Mouse (Mus musculus) intestine, embryonic 16.5 days (tissue): ENCODE data around the gene Cass4. TPM values are rescaled to one million over a fixed set of nuclear protein-coding genes. Genes with fewer than 3 reads are reported as not detected.

ENCODE experiments used
- ATAC-seq: fragments of 200-750 bp; cut with Nextera tagmentation; 2 replicates; pipeline ENCODE4 v1.8.0; 2017; ENCODE audit warnings: moderate TSS enrichment, moderate library complexity
- H3K27ac ChIP-seq: fragments of 300-500 bp; sonication (generic); 2 replicates; pipeline ENCODE4 v1.5.1; 2014; ENCODE audit warnings: mild to moderate bottlenecking, low read length
- H3K27me3 ChIP-seq: fragments of 300-500 bp; sonication (generic); replicated peaks from 2 replicates; pipeline ENCODE4 v1.6.1; 2014; ENCODE audit warnings: low read length, control low read depth, mixed read lengths; ENCODE audit not compliant: control insufficient read depth, insufficient read depth
- H3K36me3 ChIP-seq: fragments of 300-500 bp; sonication (generic); 2 replicates; pipeline ENCODE4 v1.6.1; 2014; ENCODE audit warnings: low read length, control low read depth; ENCODE audit not compliant: control insufficient read depth, insufficient read depth
- H3K4me1 ChIP-seq: fragments of 300-500 bp; sonication (generic); 2 replicates; pipeline ENCODE4 v1.6.1; 2014; ENCODE audit warnings: low read length, control low read depth, mixed read lengths; ENCODE audit not compliant: control insufficient read depth, insufficient read depth
- H3K4me2 ChIP-seq: fragments of 300-500 bp; sonication (generic); 2 replicates; pipeline ENCODE4 v1.6.1; 2014; ENCODE audit warnings: low read depth, low read length, control low read depth
- H3K4me3 ChIP-seq: fragments of 300-500 bp; sonication (generic); 2 replicates; pipeline ENCODE4 v1.5.1; 2014; ENCODE audit warnings: mild to moderate bottlenecking, low read length
- H3K9ac ChIP-seq: fragments of 300-500 bp; sonication (generic); 2 replicates; pipeline ENCODE4 v1.6.1; 2014; ENCODE audit warnings: low read depth, low read length
- H3K9me3 ChIP-seq: fragments of 300-500 bp; sonication (generic); 2 replicates; pipeline ENCODE4 v1.6.1; 2016; ENCODE audit warnings: low read length, control low read depth; ENCODE audit not compliant: control insufficient read depth
- WGBS: fragments of 180-500 bp; shearing (Covaris S2); extraction: QIAGEN DNeasy Blood & Tissue Kit; methylation state at CpG from one replicate; pipeline ENCODE4 v1.1.7; 2014; 5-methylcytosine and 5-hydroxymethylcytosine counted together
- polyA plus RNA-seq: library from polyadenylated mRNA; unstranded; fragments of >200 nt; fragmentation: Nextera tagmentation; extraction: Ambion mirVana; gene quantifications from 2 replicates; pipeline ENCODE4 v1.2.1, GENCODE M21; 2015

Cass4 gene
- polyA plus RNA-seq, 1 experiment from 2014 or later, result 0.17 TPM

- H3K9ac ChIP-seq, result no peak overlapping the region
- no peak for ATAC-seq
- H3K9me3 ChIP-seq, result no peaks in the 10 kb centered on the region
Observed at GRCm38 (mm10) chr2:172466427-172467132, 73.0 kb downstream of the Cass4 start.

GRCm38 (mm10) chr2:172467206-172467605 lies 73.6 kb downstream of the Cass4 start:
- H3K4me2 ChIP-seq, result no peak overlapping the region
- WGBS, result 90% methylated on average over 5 of the region's 5 CpGs
- no peak overlapping the region for H3K9ac ChIP-seq
- no peak overlapping the region for H3K4me3 ChIP-seq
- ATAC-seq, result no peak
- H3K36me3 ChIP-seq, result peaks cover 18% of the 10 kb centered on the region
- no peaks in the 10 kb centered on the region for H3K27me3 ChIP-seq
- H3K27ac ChIP-seq, result no peak overlapping the region
- H3K9me3 ChIP-seq, result no peaks in the 10 kb centered on the region
- no peaks in the 10 kb centered on the region for H3K4me1 ChIP-seq

More at GRCm38 (mm10) chr2:172466427-172467132, 73.0 kb downstream of the Cass4 start:
- Histone ChIP-seq H3K4me1 (no peaks in the 10 kb centered on the region), H3K36me3 (peaks cover 18% of the 10 kb centered on the region), H3K4me2 (no peak overlapping the region), H3K4me3 (no peak overlapping the region), H3K27ac (no peak overlapping the region), H3K27me3 (no peaks in the 10 kb centered on the region)
- WGBS, result 89% methylated on average over 11 of the region's 11 CpGs

GRCm38 (mm10) chr2:172468346-172468819 lies 74.8 kb downstream of the Cass4 start:
- H3K27ac ChIP-seq, result no peak overlapping the region
- H3K36me3 ChIP-seq, result peaks cover 15% of the 10 kb centered on the region
- no peak overlapping the region for H3K4me3 ChIP-seq
- H3K9me3 ChIP-seq, result no peaks in the 10 kb centered on the region
- H3K4me2 ChIP-seq, result no peak overlapping the region
- WGBS, result 83% methylated on average over 11 of the region's 11 CpGs
- peaks cover 4% of the 10 kb centered on the region; the same call in 1 of the 2 replicates for H3K4me1 ChIP-seq
- no peak overlapping the region for H3K9ac ChIP-seq
- H3K27me3 ChIP-seq, result no peaks in the 10 kb centered on the region
- no peak for ATAC-seq

- WGBS, result 89% methylated on average over 11 of the region's 11 CpGs
- Histone ChIP-seq H3K4me3 (no peak within 1 kb of the TSS), H3K36me3 (peaks cover 11% of the 10 kb centered on the region), H3K9me3 (no peaks in the 10 kb centered on the region), H3K9ac (no peak within 1 kb of the TSS), H3K4me2 (no peak within 1 kb of the TSS), H3K27ac (peak within 1 kb of the TSS; percentile 48; the same call in 1 of the 2 replicates), H3K27me3 (no peaks in the 10 kb centered on the region), H3K4me1 (peaks cover 8% of the 10 kb centered on the region; the same call in 1 of the 2 replicates)
- no peak for ATAC-seq
Observed at GRCm38 (mm10) chr2:172472318-172472717, 78.7 kb downstream of the Cass4 start, which contains the start of gene Fam209. Gene Fam209, plus strand, starts transcription at chr2:172472520.

- no peak overlapping the region for H3K27ac ChIP-seq
- ATAC-seq, result peak; percentile 42; the same call in 1 of the 2 replicates
Observed at GRCm38 (mm10) chr2:172473591-172473990, 80.0 kb downstream of the Cass4 start.

GRCm38 (mm10) chr2:172474970-172475369 lies 81.4 kb downstream of the Cass4 start:
- Histone ChIP-seq H3K4me2 (no peak overlapping the region), H3K36me3 (no peaks in the 10 kb centered on the region), H3K27ac (no peak overlapping the region), H3K9me3 (no peaks in the 10 kb centered on the region), H3K4me3 (no peak overlapping the region), H3K4me1 (peaks cover 8% of the 10 kb centered on the region; the same call in 1 of the 2 replicates), H3K9ac (no peak overlapping the region), H3K27me3 (no peaks in the 10 kb centered on the region)
- ATAC-seq, result no peak
- WGBS, result 31% methylated on average over 6 of the region's 6 CpGs

More at GRCm38 (mm10) chr2:172473591-172473990, 80.0 kb downstream of the Cass4 start:
- 45% methylated on average over 8 of the region's 8 CpGs for WGBS
- Histone ChIP-seq H3K27me3 (no peaks in the 10 kb centered on the region), H3K36me3 (peaks cover 4% of the 10 kb centered on the region), H3K9ac (no peak overlapping the region), H3K4me2 (no peak overlapping the region), H3K9me3 (no peaks in the 10 kb centered on the region), H3K4me1 (peaks cover 8% of the 10 kb centered on the region; the same call in 1 of the 2 replicates), H3K4me3 (no peak overlapping the region)

GRCm38 (mm10) chr2:172476707-172477260 lies 83.2 kb downstream of the Cass4 start:
- H3K27me3 ChIP-seq, result no peaks in the 10 kb centered on the region
- H3K9ac ChIP-seq, result no peak overlapping the region
- H3K27ac ChIP-seq, result no peak overlapping the region
- H3K4me1 ChIP-seq, result peaks cover 8% of the 10 kb centered on the region; the same call in 1 of the 2 replicates
- H3K4me2 ChIP-seq, result no peak overlapping the region
- ATAC-seq, result no peak
- WGBS, result 29% methylated on average over 10 of the region's 10 CpGs
- no peaks in the 10 kb centered on the region for H3K9me3 ChIP-seq
- no peak overlapping the region for H3K4me3 ChIP-seq
- no peaks in the 10 kb centered on the region for H3K36me3 ChIP-seq

GRCm38 (mm10) chr2:172477350-172477749 lies 83.8 kb downstream of the Cass4 start:
- H3K9ac ChIP-seq, result no peak overlapping the region
- WGBS, result 54% methylated on average over 3 of the region's 3 CpGs

GRCm38 (mm10) chr2:172477860-172478259 lies 84.3 kb downstream of the Cass4 start:
- ATAC-seq, result no peak
- Histone ChIP-seq H3K4me2 (no peak overlapping the region), H3K27ac (no peak overlapping the region), H3K9ac (no peak overlapping the region), H3K4me3 (no peak overlapping the region), H3K4me1 (peaks cover 8% of the 10 kb centered on the region; the same call in 1 of the 2 replicates), H3K27me3 (no peaks in the 10 kb centered on the region), H3K36me3 (no peaks in the 10 kb centered on the region), H3K9me3 (no peaks in the 10 kb centered on the region)
- 5% methylated on average over 2 of the region's 2 CpGs for WGBS

More at GRCm38 (mm10) chr2:172477350-172477749, 83.8 kb downstream of the Cass4 start:
- Histone ChIP-seq H3K27ac (no peak overlapping the region), H3K4me2 (no peak overlapping the region), H3K9me3 (no peaks in the 10 kb centered on the region), H3K36me3 (no peaks in the 10 kb centered on the region), H3K4me1 (peaks cover 8% of the 10 kb centered on the region; the same call in 1 of the 2 replicates), H3K4me3 (no peak overlapping the region), H3K27me3 (no peaks in the 10 kb centered on the region)
- ATAC-seq, result no peak
